Mouse (Mus musculus) frontal cortex, adult 2 months (tissue): ENCODE measurements around the gene Erp44. TPM values are rescaled to one million over a fixed set of nuclear protein-coding genes. Genes with fewer than 3 reads are reported as not detected.
A peak's percentile ranks its signal among the peaks of the same experiment; 100 is the strongest.

Experiments used
- DNase-seq, 2 experiments: peaks; one replicate each; pipeline ENCODE4 v3.0.0; 2022; ENCODE audit warnings: low spot score in 1 of 2; ENCODE audit errors: extremely low spot score in 1 of 2
- polyA plus RNA-seq: library from polyadenylated mRNA; depleted of rRNA; stranded (reverse); fragments of >200 nt; gene quantifications from 2 replicates; pipeline ENCODE4 v1.2.3, GENCODE M21; 2012; rRNA removed

Gene Erp44
- polyA plus RNA-seq, 1 experiment: 26.3 TPM

- DNase-seq: no peak
Measured at GRCm38 (mm10) chr4:48242482-48242881, 36.9 kb downstream of the Erp44 start.

DNA sequence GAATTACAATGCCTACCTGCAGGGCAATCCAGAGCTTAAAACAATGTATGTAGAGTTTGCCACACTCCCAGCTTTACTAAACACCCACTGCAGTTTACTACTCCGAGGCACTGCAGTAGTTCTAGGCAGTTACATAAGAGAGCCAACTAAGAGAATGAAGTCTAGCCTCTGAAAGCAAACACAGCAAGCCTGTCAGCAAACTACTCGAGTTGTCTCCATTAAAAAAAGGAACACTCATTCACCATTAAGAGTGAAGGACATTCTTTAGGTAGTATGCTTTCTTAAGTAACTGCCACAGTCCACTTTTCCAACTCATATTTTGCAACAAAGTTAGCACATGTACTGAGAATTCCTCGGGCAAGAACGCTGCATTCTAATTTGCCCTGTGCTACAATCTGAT, 40.3 kb downstream of the Erp44 start:
- peak in 1 of 2 experiments; percentile 27 for DNase-seq

GRCm38 (mm10) chr4:48236721-48237120, 42.6 kb downstream of the Erp44 start:
- no peak for DNase-seq

DNA sequence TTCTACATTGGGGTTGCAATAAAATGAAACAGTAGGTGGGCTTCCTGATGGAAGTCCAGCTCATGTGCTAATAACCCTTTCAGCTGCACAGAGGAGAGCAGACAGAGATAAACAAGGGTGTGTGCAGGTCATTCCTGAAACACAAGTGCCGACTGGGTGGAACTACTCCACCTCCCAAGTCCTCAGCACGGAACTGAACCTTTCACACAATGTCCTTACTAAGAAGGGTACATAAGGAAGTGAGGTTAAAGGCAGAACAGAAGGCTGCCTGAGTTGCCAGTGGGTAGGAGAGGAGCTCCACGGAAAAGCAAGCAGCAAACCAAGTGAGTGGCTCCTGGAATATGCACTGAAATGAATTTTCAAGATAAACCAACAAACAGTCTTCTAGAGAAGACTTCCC, 52.6 kb downstream of the Erp44 start:
- no peak for DNase-seq

DNA sequence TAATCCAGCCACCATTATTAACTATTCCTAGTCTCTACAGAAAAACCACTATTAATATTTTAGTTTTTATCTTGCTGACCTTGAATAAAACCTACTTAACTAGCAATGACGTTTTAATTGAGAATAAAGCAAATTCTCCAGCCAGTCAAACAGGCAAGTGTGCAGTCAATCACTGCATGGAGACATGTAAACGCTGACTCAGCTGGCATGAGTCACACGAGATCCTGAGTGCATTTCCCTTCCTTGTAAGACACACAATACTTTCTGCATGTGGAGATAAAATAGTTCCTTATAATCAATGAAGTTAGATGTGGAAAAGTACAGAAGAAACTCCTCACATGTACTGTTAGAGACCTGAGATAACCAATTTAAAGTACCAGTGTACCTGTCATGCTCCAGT, 53.8 kb downstream of the Erp44 start:
- no peak for DNase-seq

DNA sequence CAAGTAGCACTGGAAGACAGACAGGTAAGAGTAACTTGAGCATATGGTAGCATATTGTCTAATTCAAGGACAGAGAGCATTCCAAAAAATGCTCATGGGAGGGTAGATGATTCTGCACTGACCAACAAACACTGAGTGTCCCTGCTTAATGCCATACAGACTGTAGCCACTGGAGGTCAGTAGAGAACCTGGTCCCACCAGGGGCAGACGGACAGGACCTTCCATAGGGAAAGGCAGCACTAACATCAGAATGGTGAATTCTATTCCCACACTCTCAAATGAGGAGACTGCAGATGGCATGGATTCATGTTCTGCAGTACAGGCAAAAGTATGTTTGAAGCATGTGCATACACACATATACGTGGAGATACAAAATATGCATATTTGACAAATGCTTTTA, 54.2 kb downstream of the Erp44 start:
- DNase-seq: peak in 1 of 2 experiments; percentile 78

DNA sequence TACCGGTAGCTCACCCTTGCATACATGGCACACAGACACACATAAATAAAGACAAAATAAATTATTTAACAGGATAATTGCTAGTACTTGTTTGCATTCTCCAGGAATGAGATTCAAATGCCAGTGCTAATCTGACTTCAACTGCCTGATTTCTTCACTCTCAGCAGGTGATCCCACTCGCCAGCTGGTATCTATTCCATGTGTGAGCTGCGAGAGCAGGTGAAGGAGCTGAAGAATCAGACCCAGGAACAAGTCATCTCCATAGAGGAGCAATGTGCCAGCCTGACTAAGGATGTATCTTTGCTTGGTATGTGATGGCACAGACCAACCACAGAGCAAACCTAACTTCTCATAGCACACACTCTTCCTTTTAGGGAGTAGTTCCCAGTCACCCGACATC, 75.8 kb downstream of the Erp44 start:
- DNase-seq: no peak

GRCm38 (mm10) chr4:48198447-48198846, 80.9 kb downstream of the Erp44 start:
- no peak for DNase-seq

DNA sequence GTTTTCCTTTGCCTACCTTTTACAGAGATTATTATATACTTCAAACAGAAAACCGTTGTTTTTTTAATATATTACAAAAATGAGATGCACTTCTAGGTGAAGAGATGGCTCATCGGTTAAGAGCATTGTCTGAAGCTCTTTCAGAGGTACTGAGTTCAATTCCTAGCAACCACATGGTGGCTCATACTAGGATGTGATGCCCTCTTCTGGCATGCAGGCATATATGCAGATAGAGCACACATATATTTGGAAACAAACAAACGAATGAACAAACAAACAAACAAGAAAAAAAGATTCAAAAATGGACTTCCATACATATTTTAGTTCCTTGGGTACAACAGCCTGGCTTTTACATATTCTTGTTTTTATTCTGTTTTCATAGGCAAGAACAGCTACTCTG, 81.4 kb downstream of the Erp44 start:
- DNase-seq: no peak

DNA sequence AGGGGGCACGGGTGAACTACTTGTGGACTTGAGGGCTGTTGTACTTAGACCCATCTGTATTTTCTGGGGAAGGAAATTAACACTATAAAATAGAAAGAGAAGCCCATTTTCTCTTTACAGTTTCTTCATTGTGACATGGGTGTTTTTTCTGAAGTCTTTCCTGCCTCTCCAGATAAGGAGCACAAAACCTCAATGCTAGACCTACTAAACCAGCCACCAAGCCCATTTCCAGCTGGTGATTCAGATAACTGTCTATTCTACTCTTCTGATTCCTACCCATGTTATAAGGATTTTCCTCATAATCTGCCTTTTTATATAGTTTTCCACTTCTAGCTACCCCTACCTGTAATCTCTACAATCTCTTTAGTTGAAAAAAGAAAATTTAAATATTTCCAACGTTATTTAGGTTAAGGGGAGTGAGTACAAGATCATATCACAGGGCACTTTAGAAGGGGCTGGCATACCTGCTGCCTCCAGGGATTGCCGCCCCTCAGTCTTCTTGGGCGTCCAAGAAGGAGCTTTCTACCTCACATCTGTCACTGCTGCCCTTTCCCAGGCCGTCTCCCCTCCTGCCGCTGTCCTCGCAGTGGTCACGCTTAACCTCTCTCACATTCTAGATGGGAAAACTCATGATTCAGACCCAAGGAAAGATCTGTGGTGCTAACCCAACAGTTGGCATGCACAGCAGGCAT, 97.1 kb downstream of the Erp44 start:
- DNase-seq: no peak

GRCm38 (mm10) chr4:48181366-48181765, 98.0 kb downstream of the Erp44 start:
- no peak for DNase-seq

DNA sequence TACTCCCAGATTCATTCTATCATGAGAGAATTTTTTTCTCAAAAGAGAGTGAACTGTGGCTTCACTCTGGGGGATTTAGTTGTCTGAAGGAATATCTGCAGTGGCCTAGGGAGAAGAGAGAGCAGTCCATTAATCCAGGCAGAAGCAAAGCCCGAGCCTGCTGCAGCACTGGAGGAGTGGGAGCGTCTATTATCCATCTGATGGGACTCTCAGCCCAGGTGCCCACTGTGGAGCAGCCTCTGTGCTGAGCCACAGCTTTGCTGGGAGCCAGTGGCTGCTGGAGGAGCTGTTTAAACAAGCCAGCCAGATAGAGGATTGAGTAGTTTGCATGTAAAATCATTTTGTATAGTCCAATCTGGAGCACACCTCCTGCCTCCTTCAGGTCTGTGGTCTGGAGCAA, 98.4 kb downstream of the Erp44 start:
- DNase-seq: no peak

GRCm38 (mm10) chr4:48175666-48176065, 103.7 kb downstream of the Erp44 start:
- DNase-seq: no peak

- DNase-seq: no peak
Measured at GRCm38 (mm10) chr4:48163851-48164250, 115.5 kb downstream of the Erp44 start.

GRCm38 (mm10) chr4:48160386-48160785, 119.0 kb downstream of the Erp44 start:
- no peak for DNase-seq

DNA sequence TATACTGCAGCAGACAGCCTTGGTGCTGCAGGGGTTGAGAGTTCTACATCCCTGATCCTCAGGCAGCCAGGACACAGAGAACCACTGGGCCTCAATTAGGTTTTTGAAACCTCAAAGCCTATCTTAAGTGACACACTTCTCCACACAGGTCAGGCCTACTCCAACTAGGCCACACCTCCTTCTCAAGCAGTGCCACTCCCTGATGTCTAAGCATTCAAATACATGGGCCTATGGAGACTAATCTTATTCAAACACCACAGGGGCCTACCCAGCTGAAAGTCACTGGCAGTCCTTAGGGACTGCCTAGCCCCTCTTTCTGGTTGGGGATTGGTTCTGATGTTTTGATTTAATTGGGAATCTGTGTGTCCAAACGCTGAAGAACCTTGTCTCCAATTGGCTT, 123.5 kb downstream of the Erp44 start:
- no peak for DNase-seq

DNA sequence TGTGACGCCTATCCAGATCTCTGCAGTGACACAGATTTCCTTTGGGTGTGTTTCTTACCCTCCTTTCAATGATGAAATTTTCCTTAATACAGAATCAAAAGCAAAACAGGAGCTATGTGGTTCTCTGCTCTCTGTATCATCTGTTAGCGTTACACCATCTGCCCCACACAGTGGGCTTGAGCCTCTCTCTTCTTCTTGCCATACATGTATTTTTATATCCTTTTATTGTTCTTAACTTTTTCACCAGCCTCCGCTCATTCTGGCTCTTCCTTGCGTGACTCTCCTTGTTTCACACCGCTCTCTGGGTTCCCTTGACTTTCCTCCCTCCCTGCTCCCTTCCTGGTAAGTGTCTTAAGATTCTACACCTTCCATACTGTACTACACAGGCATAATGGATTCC, 126.1 kb downstream of the Erp44 start:
- DNase-seq: peak; percentile 27 to 48

DNA sequence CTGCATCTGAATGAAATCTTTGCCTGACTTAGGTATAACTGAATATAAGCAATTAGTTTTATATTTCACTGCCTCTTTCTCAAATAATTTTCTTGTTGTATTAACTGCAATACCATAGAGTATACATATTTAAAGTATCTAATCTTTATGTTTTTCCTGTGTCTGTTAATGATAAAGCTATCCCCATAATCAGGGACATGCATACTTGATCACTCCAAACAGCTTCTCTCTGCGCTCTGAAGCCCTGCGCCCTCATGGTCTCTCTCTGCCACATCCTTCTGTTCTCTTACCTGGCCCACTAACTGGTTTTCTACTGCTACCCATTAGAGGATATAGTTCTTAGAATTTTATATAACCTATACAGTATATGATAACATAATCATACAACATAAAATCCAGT, 129.9 kb downstream of the Erp44 start:
- DNase-seq: no peak

Other genes with a start within 250 kb of the Erp44 start
- gene Nr4a3, start 234.4 kb downstream of the Erp44 start, polyA plus RNA-seq: 6.5 and 10.0 TPM in 2 replicates
- 13.0 and 14.7 TPM in 2 replicates for gene Stx17, start 154.6 kb downstream of the Erp44 start, polyA plus RNA-seq
- gene Invs, start 202 bp upstream of the Erp44 start, polyA plus RNA-seq: 9.6 and 10.9 TPM in 2 replicates
- gene Tex10, start 193.9 kb upstream of the Erp44 start, polyA plus RNA-seq: 17.2 and 21.6 TPM in 2 replicates